Mouse (Mus musculus): ENCODE measurements around the gene Cryl1. TPM values are rescaled to one million over a fixed set of nuclear protein-coding genes. Genes with fewer than 3 reads are reported as not detected.

Gene Cryl1
- total RNA-seq (2021), result 1 to 10 TPM; 5.2 to 6.3 TPM

GRCm38 (mm10) chr14:57398065-57398757 is at the start of gene Cryl1:
Cryl1 (minus strand) TSS chr14:57398529.
- peak; percentile 95 to 96 for DNase-seq
- intact Hi-C loops (cut with DNase I), result loop anchor here (2.0 kb wide), 1 partner anchor 27 kb away; the partner anchor contains the start of gene Ift88

GRCm38 (mm10) chr14:57430451-57430850 is 32.1 kb upstream of the Cryl1 start:
- DNase-seq, result no peak
- intact Hi-C loops (cut with DNase I), result no loop called here

GRCm38 (mm10) chr14:57424212-57424561 is 25.9 kb upstream of the Cryl1 start:
- DNase-seq, result no peak
- intact Hi-C loops (cut with DNase I), result loop anchor here (2.0 to 10.0 kb wide), 2 partner anchors 25 to 401 kb away; partner anchors contain the start of genes Cryl1, Mrpl57 and Ska3

GRCm38 (mm10) chr14:57423432-57424211 is 25.3 kb upstream of the Cryl1 start, which contains the start of gene Ift88:
Ift88 (plus strand) TSS chr14:57424062.
- intact Hi-C loops (cut with DNase I), result loop anchor here (2.0 to 10.0 kb wide), 2 partner anchors 25 to 401 kb away; partner anchors contain the start of genes Cryl1, Mrpl57 and Ska3
- DNase-seq, result peak; percentile 94

GRCm38 (mm10) chr14:57417187-57417586 is 18.9 kb upstream of the Cryl1 start:
- intact Hi-C loops (cut with DNase I), result no loop called here
- no peak for DNase-seq

GRCm38 (mm10) chr14:57412166-57412565 is 13.8 kb upstream of the Cryl1 start:
- DNase-seq, result no peak
- intact Hi-C loops (cut with DNase I), result loop anchor here (2.0 kb wide), 1 partner anchor 303 kb away; no protein-coding TSS in a partner anchor

GRCm38 (mm10) chr14:57409106-57409505 is 10.8 kb upstream of the Cryl1 start:
- intact Hi-C loops (cut with DNase I), result loop anchor here (1.0 to 10.0 kb wide), 2 partner anchors 37 to 444 kb away; no protein-coding TSS in a partner anchor
- no peak for DNase-seq

GRCm38 (mm10) chr14:57408100-57408499 is 9.8 kb upstream of the Cryl1 start:
- DNase-seq, result no peak
- intact Hi-C loops (cut with DNase I), result loop anchor here (10.0 kb wide), 1 partner anchor 443 kb away; no protein-coding TSS in a partner anchor

- intact Hi-C loops (cut with DNase I), result loop anchor here (10.0 kb wide), 1 partner anchor 443 kb away; no protein-coding TSS in a partner anchor
- DNase-seq, result peak; percentile 29 to 43
Measured at GRCm38 (mm10) chr14:57407039-57407987, 9.0 kb upstream of the Cryl1 start.

- intact Hi-C loops (cut with DNase I), result loop anchor here (10.0 kb wide), 1 partner anchor 438 kb away; no protein-coding TSS in a partner anchor
- no peak for DNase-seq
Measured at GRCm38 (mm10) chr14:57402815-57403214, 4.5 kb upstream of the Cryl1 start.

- peak in 1 of 2 experiments; percentile 5 for DNase-seq
- intact Hi-C loops (cut with DNase I), result loop anchor here (2.0 kb wide), 1 partner anchor 26 kb away; the partner anchor contains the start of gene Ift88
Measured at GRCm38 (mm10) chr14:57398813-57399427, 591 bp upstream of the Cryl1 start.

- no peak for DNase-seq
- intact Hi-C loops (cut with DNase I), result no loop called here
Measured at GRCm38 (mm10) chr14:57397221-57397620, 1.1 kb downstream of the Cryl1 start.

GRCm38 (mm10) chr14:57395470-57395869 is 2.9 kb downstream of the Cryl1 start:
- intact Hi-C loops (cut with DNase I), result no loop called here

GRCm38 (mm10) chr14:57392278-57392677 is 6.1 kb downstream of the Cryl1 start:
- DNase-seq, result no peak

More at GRCm38 (mm10) chr14:57395470-57395869, 2.9 kb downstream of the Cryl1 start:
- no peak for DNase-seq

GRCm38 (mm10) chr14:57391621-57392020 is 6.7 kb downstream of the Cryl1 start:
- DNase-seq, result no peak
- intact Hi-C loops (cut with DNase I), result no loop called here

More at GRCm38 (mm10) chr14:57392278-57392677, 6.1 kb downstream of the Cryl1 start:
- intact Hi-C loops (cut with DNase I), result no loop called here

GRCm38 (mm10) chr14:57386758-57387561 is 11.4 kb downstream of the Cryl1 start:
- intact Hi-C loops (cut with DNase I), result no loop called here
- DNase-seq, result peak; percentile 21 to 25

GRCm38 (mm10) chr14:57385667-57386066 is 12.7 kb downstream of the Cryl1 start:
- intact Hi-C loops (cut with DNase I), result no loop called here
- no peak for DNase-seq

GRCm38 (mm10) chr14:57377531-57377930 is 20.8 kb downstream of the Cryl1 start:
- no peak for DNase-seq
- intact Hi-C loops (cut with DNase I), result loop anchor here (10.0 kb wide), 1 partner anchor 537 kb away; no protein-coding TSS in a partner anchor

Measured in heart, postnatal 36 days (tissue).